Mouse (Mus musculus): ENCODE measurements around the gene E2f4. TPM values are rescaled to one million over a fixed set of nuclear protein-coding genes. Genes with fewer than 3 reads are reported as not detected.

E2f4 gene
- polyA plus RNA-seq, 1 experiment from 2014 or later: 37.3 TPM

GRCm38 (mm10) chr8:105345061-105345975 lies 47.9 kb downstream of the E2f4 start:
- H3K4me3 ChIP-seq (ENCODE audit: low read length): no peak overlapping the region
- ATAC-seq: no peak
- no peak overlapping the region for H3K9ac ChIP-seq (ENCODE audit: low read depth, low read length)
- H3K4me1 ChIP-seq (ENCODE audit: control insufficient read depth, insufficient read depth, low read depth, low read length): peaks cover 12% of the 10 kb centered on the region
- H3K27ac ChIP-seq (ENCODE audit: low read depth, low read length): no peak overlapping the region
- H3K27me3 ChIP-seq (replicated peaks; ENCODE audit: control insufficient read depth, insufficient read depth, low read length): peaks cover 3% of the 10 kb centered on the region; the same call in 1 of the 2 replicates
- no peaks in the 10 kb centered on the region for H3K9me3 ChIP-seq (ENCODE audit: control insufficient read depth, low read length)
- no peak overlapping the region for H3K4me2 ChIP-seq (ENCODE audit: low read length)
- H3K36me3 ChIP-seq (ENCODE audit: control insufficient read depth, insufficient read depth, low read length): no peaks in the 10 kb centered on the region
- WGBS: 65% methylated on average over 7 of the region's 7 CpGs

- H3K36me3 ChIP-seq (ENCODE audit: control insufficient read depth, insufficient read depth, low read length): no peaks in the 10 kb centered on the region
- peaks cover 17% of the 10 kb centered on the region for H3K4me1 ChIP-seq (ENCODE audit: control insufficient read depth, insufficient read depth, low read depth, low read length)
- H3K4me3 ChIP-seq (ENCODE audit: low read length): peak overlapping the region; percentile 79
- H3K27me3 ChIP-seq (replicated peaks; ENCODE audit: control insufficient read depth, insufficient read depth, low read length): peaks cover 3% of the 10 kb centered on the region; the same call in 1 of the 2 replicates
- 3% methylated on average over 34 of the region's 34 CpGs for WGBS
- peak; percentile 1; the same call in 1 of the 2 replicates for ATAC-seq
- peak overlapping the region; percentile 53 for H3K9ac ChIP-seq (ENCODE audit: low read depth, low read length)
- no peaks in the 10 kb centered on the region for H3K9me3 ChIP-seq (ENCODE audit: control insufficient read depth, low read length)
- no peak overlapping the region for H3K27ac ChIP-seq (ENCODE audit: low read depth, low read length)
- H3K4me2 ChIP-seq (ENCODE audit: low read length): peak overlapping the region; percentile 76
These were observed 49.4 kb downstream of the E2f4 start for GRCm38 (mm10) chr8:105346611-105347427.

GRCm38 (mm10) chr8:105347428-105348221 lies 50.2 kb downstream of the E2f4 start, which contains the start of gene Fhod1:
TSS of gene Fhod1 (minus strand) at chr8:105347953.
- Histone ChIP-seq H3K4me2 (ENCODE audit: low read length) (peak within 1 kb of the TSS; percentile 76), H3K9me3 (ENCODE audit: control insufficient read depth, low read length) (no peaks in the 10 kb centered on the region), H3K4me1 (ENCODE audit: control insufficient read depth, insufficient read depth, low read depth, low read length) (peaks cover 17% of the 10 kb centered on the region), H3K27ac (ENCODE audit: low read depth, low read length) (peak within 1 kb of the TSS; percentile 82), H3K9ac (ENCODE audit: low read depth, low read length) (peak within 1 kb of the TSS; percentile 85), H3K27me3 (replicated peaks; ENCODE audit: control insufficient read depth, insufficient read depth, low read length) (peaks cover 3% of the 10 kb centered on the region; the same call in 1 of the 2 replicates), H3K36me3 (ENCODE audit: control insufficient read depth, insufficient read depth, low read length) (no peaks in the 10 kb centered on the region), H3K4me3 (ENCODE audit: low read length) (peak within 1 kb of the TSS; percentile 79)
- peak; percentile 89 for ATAC-seq
- WGBS: under 1% methylated on average over 52 of the region's 53 CpGs

GRCm38 (mm10) chr8:105348450-105349095 lies 51.1 kb downstream of the E2f4 start, which contains the start of gene Slc9a5:
TSS of gene Slc9a5 (plus strand) at chr8:105348843.
- under 1% methylated on average over 34 of the region's 34 CpGs for WGBS
- peaks cover 3% of the 10 kb centered on the region; the same call in 1 of the 2 replicates for H3K27me3 ChIP-seq (replicated peaks; ENCODE audit: control insufficient read depth, insufficient read depth, low read length)
- peak within 1 kb of the TSS; percentile 85 for H3K9ac ChIP-seq (ENCODE audit: low read depth, low read length)

GRCm38 (mm10) chr8:105349096-105349771 lies 51.8 kb downstream of the E2f4 start:
- under 1% methylated on average over 39 of the region's 48 CpGs for WGBS
- Histone ChIP-seq H3K4me3 (ENCODE audit: low read length) (peak overlapping the region; percentile 79), H3K4me2 (ENCODE audit: low read length) (peak overlapping the region; percentile 76), H3K36me3 (ENCODE audit: control insufficient read depth, insufficient read depth, low read length) (no peaks in the 10 kb centered on the region), H3K27ac (ENCODE audit: low read depth, low read length) (peak overlapping the region; percentile 82), H3K9ac (ENCODE audit: low read depth, low read length) (peak overlapping the region; percentile 85), H3K9me3 (ENCODE audit: control insufficient read depth, low read length) (no peaks in the 10 kb centered on the region), H3K27me3 (replicated peaks; ENCODE audit: control insufficient read depth, insufficient read depth, low read length) (peaks cover 3% of the 10 kb centered on the region; the same call in 1 of the 2 replicates), H3K4me1 (ENCODE audit: control insufficient read depth, insufficient read depth, low read depth, low read length) (peaks cover 17% of the 10 kb centered on the region)
- ATAC-seq: peak; percentile 28

More at GRCm38 (mm10) chr8:105348450-105349095, 51.1 kb downstream of the E2f4 start, which contains the start of gene Slc9a5:
- ATAC-seq: peak; percentile 34
- Histone ChIP-seq H3K4me2 (ENCODE audit: low read length) (peak within 1 kb of the TSS; percentile 76), H3K4me3 (ENCODE audit: low read length) (peak within 1 kb of the TSS; percentile 79), H3K36me3 (ENCODE audit: control insufficient read depth, insufficient read depth, low read length) (no peaks in the 10 kb centered on the region), H3K9me3 (ENCODE audit: control insufficient read depth, low read length) (no peaks in the 10 kb centered on the region), H3K27ac (ENCODE audit: low read depth, low read length) (peak within 1 kb of the TSS; percentile 82), H3K4me1 (ENCODE audit: control insufficient read depth, insufficient read depth, low read depth, low read length) (peaks cover 17% of the 10 kb centered on the region)

GRCm38 (mm10) chr8:105350186-105350585 lies 52.7 kb downstream of the E2f4 start:
- 34% methylated on average over 7 of the region's 7 CpGs for WGBS
- peak overlapping the region; percentile 82 for H3K27ac ChIP-seq (ENCODE audit: low read depth, low read length)
- ATAC-seq: no peak

GRCm38 (mm10) chr8:105353583-105354135 lies 56.2 kb downstream of the E2f4 start:
- 67% methylated on average over 8 of the region's 8 CpGs for WGBS
- Histone ChIP-seq H3K9me3 (ENCODE audit: control insufficient read depth, low read length) (no peaks in the 10 kb centered on the region), H3K27ac (ENCODE audit: low read depth, low read length) (no peak overlapping the region), H3K9ac (ENCODE audit: low read depth, low read length) (no peak overlapping the region), H3K4me2 (ENCODE audit: low read length) (no peak overlapping the region), H3K36me3 (ENCODE audit: control insufficient read depth, insufficient read depth, low read length) (peaks cover 12% of the 10 kb centered on the region), H3K4me1 (ENCODE audit: control insufficient read depth, insufficient read depth, low read depth, low read length) (peaks cover 7% of the 10 kb centered on the region), H3K27me3 (replicated peaks; ENCODE audit: control insufficient read depth, insufficient read depth, low read length) (no peaks in the 10 kb centered on the region), H3K4me3 (ENCODE audit: low read length) (no peak overlapping the region)
- no peak for ATAC-seq

More at GRCm38 (mm10) chr8:105350186-105350585, 52.7 kb downstream of the E2f4 start:
- Histone ChIP-seq H3K27me3 (replicated peaks; ENCODE audit: control insufficient read depth, insufficient read depth, low read length) (peaks cover 3% of the 10 kb centered on the region; the same call in 1 of the 2 replicates), H3K9me3 (ENCODE audit: control insufficient read depth, low read length) (no peaks in the 10 kb centered on the region), H3K4me2 (ENCODE audit: low read length) (peak overlapping the region; percentile 76), H3K4me3 (ENCODE audit: low read length) (peak overlapping the region; percentile 79), H3K36me3 (ENCODE audit: control insufficient read depth, insufficient read depth, low read length) (no peaks in the 10 kb centered on the region), H3K4me1 (ENCODE audit: control insufficient read depth, insufficient read depth, low read depth, low read length) (peaks cover 17% of the 10 kb centered on the region), H3K9ac (ENCODE audit: low read depth, low read length) (peak overlapping the region; percentile 85)

Data from hindbrain, embryonic 16.5 days (tissue).